Mouse (Mus musculus) neutrophil, adult 5-6 weeks (primary cell): ENCODE data around the gene Mocs3. TPM values are rescaled to one million over a fixed set of nuclear protein-coding genes. Genes with fewer than 3 reads are reported as not detected.

ENCODE experiments used
- ATAC-seq: fragments of 151-379, 151-347 bp; 2 replicates; pipeline ENCODE4 v1.8.0; 2017; ENCODE audit warnings: mild to moderate bottlenecking, moderate TSS enrichment; ENCODE audit not compliant: insufficient number of reproducible peaks, poor library complexity, low FRiP score, severe bottlenecking; ENCODE audit errors: extremely low read depth
- total RNA-seq: library from RNA; stranded (forward); fragments of 200-1000 nt; gene quantifications from 2 replicates; pipeline ENCODE4 v1.2.3, GENCODE M21; 2017

Mocs3 gene
- 4.7 and 6.1 TPM in 2 replicates for total RNA-seq

GRCm38 (mm10) chr2:168230026-168230728 is at the start of gene Mocs3, which contains the start of the genes Gm20716 and Dpm1:
Gene Mocs3, plus strand, starts transcription at chr2:168230622.
Gene Gm20716, minus strand, starts transcription at chr2:168230364.
Gene Dpm1, minus strand, starts transcription at chr2:168230591.
- peak; percentile 82 for ATAC-seq

- no peak for ATAC-seq
Observed at GRCm38 (mm10) chr2:168191856-168192255, 38.6 kb upstream of the Mocs3 start.

GRCm38 (mm10) chr2:168193685-168194084 is 36.7 kb upstream of the Mocs3 start:
- ATAC-seq = no peak

- ATAC-seq = no peak
Observed at GRCm38 (mm10) chr2:168195721-168196120, 34.7 kb upstream of the Mocs3 start.

- ATAC-seq = no peak
Observed at GRCm38 (mm10) chr2:168198421-168198820, 32.0 kb upstream of the Mocs3 start.

- ATAC-seq = no peak
Observed at GRCm38 (mm10) chr2:168199476-168199875, 30.9 kb upstream of the Mocs3 start.

- ATAC-seq = no peak
Observed at GRCm38 (mm10) chr2:168200014-168200691, 30.3 kb upstream of the Mocs3 start.

- ATAC-seq = no peak
Observed at GRCm38 (mm10) chr2:168204476-168204999, 25.9 kb upstream of the Mocs3 start.

- ATAC-seq = peak; percentile 75
Observed at GRCm38 (mm10) chr2:168205265-168205664, 25.2 kb upstream of the Mocs3 start.

GRCm38 (mm10) chr2:168205681-168206631 is 24.5 kb upstream of the Mocs3 start:
- ATAC-seq = no peak

GRCm38 (mm10) chr2:168206725-168207644 is 23.4 kb upstream of the Mocs3 start, which contains the start of gene Adnp:
Gene Adnp, minus strand, starts transcription at chr2:168207112.
- ATAC-seq = peak; percentile 89

- no peak for ATAC-seq
Observed at GRCm38 (mm10) chr2:168207883-168208282, 22.5 kb upstream of the Mocs3 start.

- no peak for ATAC-seq
Observed at GRCm38 (mm10) chr2:168213788-168214397, 16.5 kb upstream of the Mocs3 start.

- ATAC-seq = no peak
Observed at GRCm38 (mm10) chr2:168223326-168223725, 7.1 kb upstream of the Mocs3 start.

- no peak for ATAC-seq
Observed at GRCm38 (mm10) chr2:168229116-168230025, 1.1 kb upstream of the Mocs3 start.

- ATAC-seq = no peak
Observed at GRCm38 (mm10) chr2:168230773-168231470, 500 bp downstream of the Mocs3 start.
